Mouse (Mus musculus): Measurements from ENCODE around the gene Rnf222. TPM values are rescaled to one million over a fixed set of nuclear protein-coding genes. Genes with fewer than 3 reads are reported as not detected.

Gene Rnf222
- total and polyA plus RNA-seq, 3 experiments, result 0.23 to 0.28 TPM; not detected in 1

- DNase-seq (ENCODE audit: low read depth, low spot score), result no peak
- no peaks in the 10 kb centered on the region for H3K79me2 ChIP-seq (ENCODE audit: control insufficient read depth, insufficient read depth, low read length, poor library complexity)
- no peak overlapping the region for H3K27ac ChIP-seq (ENCODE audit: control insufficient read depth, low read depth, low read length)
- H3K27me3 ChIP-seq (ENCODE audit: control insufficient read depth in 1 of 2, insufficient read depth in 2 of 2, low read length in 2 of 2), result no peaks in the 10 kb centered on the region
- peaks cover 0 to 4% of the 10 kb centered on the region in 2 experiments; a peak in 1 of 4 replicates for H3K4me1 ChIP-seq (ENCODE audit: control insufficient read depth in 1 of 2, insufficient read depth in 2 of 2, low read length in 2 of 2)
- no peak overlapping the region for H3K9ac ChIP-seq (ENCODE audit: control insufficient read depth, low read depth, low read length, poor library complexity, severe bottlenecking)
- H3K4me3 ChIP-seq (ENCODE audit: control insufficient read depth in 1 of 2, insufficient read depth in 1 of 2, low read depth in 2 of 2, low read length in 2 of 2), result no peak overlapping the region
- H3K9me3 ChIP-seq (replicated peaks; ENCODE audit: insufficient read depth, low read length), result no peaks in the 10 kb centered on the region
- TF ChIP-seq SIN3A (IDR thresholded peaks at IDR 0.05; ENCODE audit: low read length), result no peak
- no peak for TF ChIP-seq GABPA (IDR thresholded peaks at IDR 0.05; ENCODE audit: low read depth, low read length)
- TF ChIP-seq ZC3H11A (IDR thresholded peaks at IDR 0.05; ENCODE audit: low read depth, low read length), result no peak
- TF ChIP-seq ZNF384 (IDR thresholded peaks at IDR 0.05; ENCODE audit: low read depth, low read length), result no peak
- TF ChIP-seq ELF1 (IDR thresholded peaks at IDR 0.05; ENCODE audit: low read depth, low read length), result no peak
- no peak for TF ChIP-seq JUND (IDR thresholded peaks at IDR 0.05; ENCODE audit: low read depth, low read length)
- no peak for TF ChIP-seq RCOR1 (IDR thresholded peaks at IDR 0.05; ENCODE audit: low read depth, low read length)
- TF ChIP-seq POLR2AphosphoS2 (IDR thresholded peaks at IDR 0.05; ENCODE audit: low read length), result no peak
- no peak for TF ChIP-seq CHD1 (IDR thresholded peaks at IDR 0.05; ENCODE audit: low read depth, low read length)
- no peak for TF ChIP-seq MYB (IDR thresholded peaks at IDR 0.05; ENCODE audit: low read depth, low read length)
- no peak for TF ChIP-seq BHLHE40 (IDR thresholded peaks at IDR 0.05; ENCODE audit: borderline replicate concordance, low read depth, low read length)
- no peak for TF ChIP-seq E2F4 (IDR thresholded peaks at IDR 0.05; ENCODE audit: borderline replicate concordance, low read depth, low read length)
- TF ChIP-seq ETS1 (IDR thresholded peaks at IDR 0.05; ENCODE audit: low read depth, low read length), result no peak
- no peak for TF ChIP-seq NELFE (IDR thresholded peaks at IDR 0.05; ENCODE audit: low read depth, low read length)
- TF ChIP-seq MXI1 (IDR thresholded peaks at IDR 0.05; ENCODE audit: low read depth, low read length), result no peak
- TF ChIP-seq CHD2 (IDR thresholded peaks at IDR 0.05; ENCODE audit: low read length), result no peak
- H3K36me3 ChIP-seq (ENCODE audit: control insufficient read depth in 1 of 2, insufficient read depth in 2 of 2, low read length in 2 of 2), result no peaks in the 10 kb centered on the region
Measured at GRCm38 (mm10) chr11:68871277-68871676, 17.1 kb upstream of the Rnf222 start.

DNA sequence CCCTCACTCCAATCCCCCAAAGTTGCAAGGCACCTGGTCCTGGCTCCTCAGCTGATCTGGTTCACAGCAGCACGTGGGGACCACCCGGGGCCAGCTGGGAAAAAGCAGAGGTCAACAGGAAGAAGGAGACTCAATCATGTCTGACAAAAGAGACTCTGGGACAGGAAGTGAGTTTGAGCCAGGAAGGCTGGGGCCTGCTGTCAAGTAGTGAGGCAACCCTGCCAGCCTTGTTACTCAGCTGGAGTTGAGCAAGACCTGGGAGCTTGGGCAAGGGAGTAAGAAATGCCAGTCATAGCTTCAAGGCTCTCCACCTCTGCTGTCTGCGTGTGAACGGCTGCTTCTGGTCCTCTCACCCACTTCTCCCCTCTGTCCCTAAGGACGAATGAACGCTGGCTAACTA, 16.6 kb upstream of the Rnf222 start, which contains the start of gene Ndel1:
Gene Ndel1 (minus strand): TSS at position 111 of the 400 bp plus-strand sequence.
- H3K27ac ChIP-seq (ENCODE audit: control insufficient read depth, low read depth, low read length), result no peak within 1 kb of the TSS
- TF ChIP-seq MYC (IDR thresholded peaks at IDR 0.05; ENCODE audit: low read depth, low read length) (no peak), POLR2AphosphoS5 (IDR thresholded peaks at IDR 0.05; ENCODE audit: borderline replicate concordance, low read depth, low read length) (no peak), CTCF (IDR thresholded peaks at IDR 0.05 in 2 of 3, conservative IDR thresholded peaks at IDR 0.05 in 1 of 3; ENCODE audit: control insufficient read depth in 1 of 3, insufficient read depth in 1 of 3, low read depth in 2 of 3, low read length in 3 of 3, poor library complexity in 1 of 3, severe bottlenecking in 1 of 3) (no peak), E2F4 (IDR thresholded peaks at IDR 0.05; ENCODE audit: borderline replicate concordance, low read depth, low read length) (no peak), UBTF (IDR thresholded peaks at IDR 0.05; ENCODE audit: borderline replicate concordance, insufficient read depth, low read depth, low read length) (no peak), GABPA (IDR thresholded peaks at IDR 0.05; ENCODE audit: low read depth, low read length) (no peak), MAFK (IDR thresholded peaks at IDR 0.05; ENCODE audit: borderline replicate concordance, low read depth, low read length) (no peak), POLR2AphosphoS2 (IDR thresholded peaks at IDR 0.05; ENCODE audit: low read length) (no peak), SMC3 (IDR thresholded peaks at IDR 0.05; ENCODE audit: low read depth, low read length) (no peak), CHD1 (IDR thresholded peaks at IDR 0.05; ENCODE audit: low read depth, low read length) (no peak), RCOR1 (IDR thresholded peaks at IDR 0.05; ENCODE audit: low read depth, low read length) (no peak), HCFC1 (IDR thresholded peaks at IDR 0.05; ENCODE audit: low read depth, low read length) (no peak), TAL1 (IDR thresholded peaks at IDR 0.05; ENCODE audit: low read length) (no peak), TBP (IDR thresholded peaks at IDR 0.05; ENCODE audit: low read depth, low read length) (no peak), BHLHE40 (IDR thresholded peaks at IDR 0.05; ENCODE audit: borderline replicate concordance, low read depth, low read length) (no peak), USF2 (IDR thresholded peaks at IDR 0.05; ENCODE audit: borderline replicate concordance in 1 of 2, insufficient read depth in 1 of 2, low read depth in 1 of 2, low read length in 2 of 2) (no peak), KAT2A (conservative IDR thresholded peaks at IDR 0.05; ENCODE audit: low read depth, low read length) (no peak), RAD21 (IDR thresholded peaks at IDR 0.05; ENCODE audit: low read depth, low read length) (no peak), TCF12 (IDR thresholded peaks at IDR 0.05; ENCODE audit: low read depth, low read length) (no peak)
- H3K4me1 ChIP-seq (ENCODE audit: control insufficient read depth in 1 of 2, insufficient read depth in 2 of 2, low read length in 2 of 2), result peaks cover 0 to 4% of the 10 kb centered on the region in 2 experiments; a peak in 1 of 4 replicates
- H3K9ac ChIP-seq (ENCODE audit: control insufficient read depth, low read depth, low read length, poor library complexity, severe bottlenecking), result no peak within 1 kb of the TSS
- H3K9me3 ChIP-seq (replicated peaks; ENCODE audit: insufficient read depth, low read length), result no peaks in the 10 kb centered on the region
- H3K79me2 ChIP-seq (ENCODE audit: control insufficient read depth, insufficient read depth, low read length, poor library complexity), result no peaks in the 10 kb centered on the region
- H3K4me3 ChIP-seq (ENCODE audit: control insufficient read depth in 1 of 2, insufficient read depth in 1 of 2, low read depth in 2 of 2, low read length in 2 of 2), result no peak within 1 kb of the TSS
- no peak for DNase-seq (ENCODE audit: low read depth, low spot score)
- H3K27me3 ChIP-seq (ENCODE audit: control insufficient read depth in 1 of 2, insufficient read depth in 2 of 2, low read length in 2 of 2), result no peaks in the 10 kb centered on the region
- no peaks in the 10 kb centered on the region for H3K36me3 ChIP-seq (ENCODE audit: control insufficient read depth in 1 of 2, insufficient read depth in 2 of 2, low read length in 2 of 2)

All from MEL (cell line).